Mouse (Mus musculus): ENCODE measurements around the gene Bloc1s6. TPM values are rescaled to one million over a fixed set of nuclear protein-coding genes. Genes with fewer than 3 reads are reported as not detected.

Gene Bloc1s6
- total RNA-seq, 2 experiments from 2014 or later, result 16.0 to 17.3 TPM

Other genes starting within 250 kb of the Bloc1s6 start
- 1 to 10 TPM; 5.3 to 6.3 TPM for gene Gatm, start 127.2 kb upstream of the Bloc1s6 start, total RNA-seq (2021)
- gene AA467197, start 101.5 kb upstream of the Bloc1s6 start, total RNA-seq (2021), result under 1 TPM in 1 of 2 experiments, not detected in 1; 0.46 TPM
- gene Slc30a4, start 35.8 kb upstream of the Bloc1s6 start, total RNA-seq (2021), result 10 to 100 TPM; 10.7 to 11.4 TPM
- gene Sqor, start 26.7 kb downstream of the Bloc1s6 start, total RNA-seq (2021), result 10 to 100 TPM; 19.7 to 30.0 TPM

All from heart, postnatal 14 days (tissue).